Mouse (Mus musculus) heart, postnatal 0 days (tissue): Measurements from ENCODE around the gene Narfl. TPM values are rescaled to one million over a fixed set of nuclear protein-coding genes. Genes with fewer than 3 reads are reported as not detected.
A peak's percentile ranks its signal among the peaks of the same experiment; 100 is the strongest.
"Not testable (repeated sequence)": the region's sequence is repeated elsewhere in the genome, so short reads cannot be mapped to it uniquely, and the experiment has no call there.

ENCODE experiments used
- ATAC-seq: fragments of 200-750 bp; cut with Nextera tagmentation; 2 replicates; pipeline ENCODE4 v1.8.0; 2017; ENCODE audit warnings: low read depth, moderate number of reproducible peaks, moderate library complexity; ENCODE audit not compliant: insufficient read depth
- DNase-seq: peaks from one replicate; pipeline ENCODE4 v3.0.0-alpha.2; 2016; ENCODE audit warnings: low spot score
- H3K27ac ChIP-seq: fragments of 300-500 bp; sonication (generic); 2 replicates; pipeline ENCODE4 v1.5.1; 2014; ENCODE audit warnings: low read depth, mild to moderate bottlenecking
- H3K27me3 ChIP-seq: fragments of 300-500 bp; sonication (generic); 2 replicates; pipeline ENCODE4 v1.6.1; 2014; ENCODE audit warnings: low read length, mixed read lengths; ENCODE audit not compliant: control insufficient read depth, insufficient read depth
- H3K36me3 ChIP-seq: fragments of 300-500 bp; sonication (generic); replicated peaks from 2 replicates; pipeline ENCODE4 v1.6.1; 2014; ENCODE audit warnings: low read length, mixed read lengths; ENCODE audit not compliant: control insufficient read depth, insufficient read depth
- H3K4me1 ChIP-seq: fragments of 300-500 bp; sonication (generic); 2 replicates; pipeline ENCODE4 v1.6.1; 2014; ENCODE audit warnings: antibody characterized with exemption; ENCODE audit not compliant: control insufficient read depth, insufficient read depth
- H3K4me2 ChIP-seq: fragments of 300-500 bp; sonication (generic); 2 replicates; pipeline ENCODE4 v1.6.1; 2014; ENCODE audit warnings: low read depth, mild to moderate bottlenecking, low read length, moderate library complexity
- H3K4me3 ChIP-seq: fragments of 300-500 bp; sonication (generic); 2 replicates; pipeline ENCODE4 v1.5.1; 2014; ENCODE audit warnings: low read depth, low read length
- H3K9ac ChIP-seq: fragments of 300-500 bp; sonication (generic); replicated peaks from 2 replicates; pipeline ENCODE4 v1.6.1; 2014; ENCODE audit warnings: low read depth, low read length, mixed read lengths
- H3K9me3 ChIP-seq: fragments of 300-500 bp; sonication (generic); replicated peaks from 2 replicates; pipeline ENCODE4 v1.6.1; 2016; ENCODE audit warnings: low read length; ENCODE audit not compliant: control insufficient read depth
- CTCF ChIP-seq: IDR thresholded peaks from 2 replicates; pipeline ENCODE4 v1.5.1; 2016; ENCODE audit warnings: antibody characterized with exemption, control low read depth, low read depth
- EP300 ChIP-seq: IDR thresholded peaks from 2 replicates; pipeline ENCODE4 v1.6.1; 2016; ENCODE audit warnings: antibody characterized with exemption, low read depth
- WGBS: fragments of 180-500 bp; shearing (Covaris S2); extraction: QIAGEN DNeasy Blood & Tissue Kit; methylation state at CpG from one replicate; pipeline ENCODE4 v1.1.7; 2014; 5-methylcytosine and 5-hydroxymethylcytosine counted together
- polyA plus RNA-seq: library from polyadenylated mRNA; unstranded; fragments of >200 nt; fragmentation: Nextera tagmentation; extraction: Ambion mirVana; gene quantifications from 2 replicates; pipeline ENCODE4 v1.2.1, GENCODE M21; 2015
- total RNA-seq: library from RNA; depleted of rRNA; stranded (reverse); fragments of >200 nt; gene quantifications from 2 replicates; pipeline ENCODE4 v1.2.3, GENCODE M21; 2014; ENCODE audit warnings: low replicate concordance

Narfl gene
- total and polyA plus RNA-seq, 2 experiments from 2014 or later, result 45.1 to 86.7 TPM

DNA sequence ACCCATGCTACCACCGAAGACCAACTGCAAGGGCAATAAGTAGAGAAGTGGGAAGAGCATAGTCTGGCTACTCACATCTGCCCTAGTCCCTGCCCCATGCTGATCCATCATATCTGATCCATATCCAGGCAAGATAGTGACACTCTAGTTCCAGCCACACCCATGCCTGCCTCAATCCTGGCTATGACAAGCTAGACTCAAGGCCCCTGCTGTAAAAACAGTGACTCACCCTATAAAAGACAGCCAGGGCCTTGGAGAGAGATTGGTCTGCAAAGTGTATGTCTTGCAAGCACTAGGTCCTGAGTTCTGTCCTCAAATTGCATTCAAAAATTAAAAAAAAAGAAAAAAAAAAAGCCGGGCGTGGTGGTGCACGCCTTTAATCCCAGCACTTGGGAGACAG lies 32.9 kb downstream of the Narfl start:
- no peak for DNase-seq
- Histone ChIP-seq H3K4me2 (no peak overlapping the region), H3K4me3 (no peak overlapping the region), H3K27ac (no peak overlapping the region), H3K9ac (no peak overlapping the region), H3K4me1 (peaks cover 6% of the 10 kb centered on the region; the same call in 1 of the 2 replicates), H3K27me3 (peaks cover 40% of the 10 kb centered on the region), H3K9me3 (no peaks in the 10 kb centered on the region), H3K36me3 (no peaks in the 10 kb centered on the region)
- whole genome bisulfite sequencing, result 89% methylated on average over 4 of the region's 4 CpGs
- no peak for TF ChIP-seq CTCF
- no peak for TF ChIP-seq EP300
- no peak for ATAC-seq

DNA sequence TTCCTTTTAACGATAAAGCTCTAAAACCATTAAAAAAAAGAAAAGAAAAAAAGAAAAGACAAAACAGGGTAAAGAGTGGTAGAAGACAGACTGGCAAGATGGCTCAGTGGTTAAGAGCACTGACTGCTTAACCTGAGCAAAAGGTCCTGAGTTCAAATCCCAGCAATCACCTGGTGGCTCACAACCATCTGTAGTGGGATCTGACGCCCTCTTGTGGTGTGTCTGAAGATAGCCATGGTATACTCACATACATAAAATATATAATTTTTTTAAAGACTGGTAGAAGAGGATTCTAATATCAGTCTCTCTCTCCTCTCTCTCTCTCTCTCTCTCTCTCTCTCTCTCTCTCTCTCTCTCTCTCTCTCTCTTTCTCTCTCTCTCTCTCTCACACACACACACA lies 33.9 kb downstream of the Narfl start:
- ATAC-seq, result not testable (repeated sequence)

GRCm38 (mm10) chr17:25808028-25808427 lies 34.5 kb downstream of the Narfl start:
- Histone ChIP-seq H3K36me3 (no peaks in the 10 kb centered on the region), H3K4me3 (no peak overlapping the region), H3K27ac (no peak overlapping the region), H3K9ac (no peak overlapping the region), H3K4me1 (peaks cover 6% of the 10 kb centered on the region; the same call in 1 of the 2 replicates), H3K27me3 (peaks cover 54% of the 10 kb centered on the region), H3K4me2 (no peak overlapping the region), H3K9me3 (no peaks in the 10 kb centered on the region)
- ATAC-seq (no peak), DNase-seq (no peak)
- WGBS, result 39% methylated on average over 5 of the region's 5 CpGs
- TF ChIP-seq CTCF (no peak), EP300 (no peak)

More for the DNA sequence above, 33.9 kb downstream of the Narfl start:
- not testable (repeated sequence) for H3K4me3 ChIP-seq, H3K27ac ChIP-seq, H3K4me1 ChIP-seq, H3K9me3 ChIP-seq, H3K36me3 ChIP-seq, DNase-seq, H3K4me2 ChIP-seq, H3K9ac ChIP-seq
- H3K27me3 ChIP-seq, result peaks cover 48% of the 10 kb centered on the region
- 48% methylated on average over 2 of the region's 2 CpGs for WGBS

DNA sequence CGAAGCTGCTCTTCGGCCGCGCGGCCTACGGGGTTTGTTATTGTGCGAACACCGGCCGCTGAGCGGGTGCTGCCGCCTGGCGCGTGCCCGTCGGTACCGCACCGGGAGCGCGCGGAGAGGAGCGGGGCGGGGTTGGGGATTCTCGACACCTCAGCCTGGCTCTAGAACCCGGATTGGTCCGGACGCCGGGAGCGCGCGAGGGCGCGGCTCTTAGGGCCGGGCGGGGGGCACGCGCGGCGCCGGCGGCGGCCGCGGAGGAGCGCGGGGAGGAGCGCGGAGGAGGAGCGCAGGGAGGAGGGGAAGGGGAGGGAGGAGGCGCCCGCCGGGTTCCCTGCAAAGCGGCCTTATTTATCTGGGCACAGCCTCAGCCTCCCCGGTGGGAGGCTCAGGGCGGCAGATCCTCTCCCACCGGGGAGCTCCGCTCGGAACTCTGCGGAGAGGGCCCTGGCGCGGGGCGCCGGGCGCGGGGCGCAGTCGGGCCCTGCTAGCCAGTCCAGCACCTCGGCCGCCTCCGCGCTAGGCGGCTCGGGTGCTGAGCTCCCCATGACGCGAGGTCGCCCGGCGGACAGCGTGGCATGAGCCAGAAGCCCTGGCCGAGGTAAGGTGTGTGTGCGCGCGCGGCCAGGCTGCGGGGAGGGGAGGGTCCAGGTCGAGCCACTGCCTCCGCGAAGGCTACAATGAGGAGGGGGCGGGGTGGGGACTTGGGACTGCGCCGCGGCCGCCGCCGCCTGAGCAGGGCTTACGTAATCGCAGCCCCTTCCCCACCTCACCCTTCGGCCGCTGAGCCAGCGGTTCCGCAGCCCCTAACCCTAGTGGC lies 35.4 kb downstream of the Narfl start, which contains the start of gene Fbxl16:
Fbxl16 (plus strand) TSS at position 297 of the 817 bp plus-strand sequence.
- ATAC-seq, result peak; percentile 52
- Histone ChIP-seq H3K9me3 (no peaks in the 10 kb centered on the region), H3K27me3 (peaks cover 59% of the 10 kb centered on the region), H3K36me3 (no peaks in the 10 kb centered on the region), H3K4me3 (peak within 1 kb of the TSS; percentile 57), H3K27ac (no peak within 1 kb of the TSS), H3K9ac (peak within 1 kb of the TSS; percentile 32), H3K4me2 (peak within 1 kb of the TSS; percentile 89), H3K4me1 (peaks cover 6% of the 10 kb centered on the region; the same call in 1 of the 2 replicates)
- DNase-seq, result no peak
- WGBS, result under 1% methylated on average over 75 of the region's 100 CpGs
- TF ChIP-seq EP300 (no peak), CTCF (0 out of 2 replicates have a peak, but pooled peaks have one; percentile 7)

GRCm38 (mm10) chr17:25809606-25810340 lies 36.2 kb downstream of the Narfl start:
- peaks cover 60% of the 10 kb centered on the region for H3K27me3 ChIP-seq
- H3K27ac ChIP-seq, result no peak overlapping the region

More at GRCm38 (mm10) chr17:25809606-25810340, 36.2 kb downstream of the Narfl start:
- H3K36me3 ChIP-seq, result no peaks in the 10 kb centered on the region
- peak overlapping the region; percentile 57 for H3K4me3 ChIP-seq
- WGBS, result 14% methylated on average over 25 of the region's 25 CpGs
- no peak for TF ChIP-seq EP300
- TF ChIP-seq CTCF, result no peak
- DNase-seq (no peak), ATAC-seq (no peak)
- peaks cover 6% of the 10 kb centered on the region; the same call in 1 of the 2 replicates for H3K4me1 ChIP-seq
- no peaks in the 10 kb centered on the region for H3K9me3 ChIP-seq
- 0 out of 2 replicates have a peak overlapping the region, but pooled peaks have one; percentile 19 for H3K9ac ChIP-seq
- H3K4me2 ChIP-seq, result peak overlapping the region; percentile 89
